Mouse (Mus musculus) frontal cortex, adult 2 months (tissue): Measurements from ENCODE around the gene Nfic. TPM values are rescaled to one million over a fixed set of nuclear protein-coding genes. Genes with fewer than 3 reads are reported as not detected.

ENCODE experiments used
- DNase-seq, 2 experiments: peaks; one replicate each; pipeline ENCODE4 v3.0.0; 2022; ENCODE audit warnings: low spot score in 1 of 2; ENCODE audit errors: extremely low spot score in 1 of 2
- polyA plus RNA-seq: library from polyadenylated mRNA; depleted of rRNA; stranded (reverse); fragments of >200 nt; gene quantifications from 2 replicates; pipeline ENCODE4 v1.2.3, GENCODE M21; 2012

The Nfic gene
- polyA plus RNA-seq, 1 experiment = 39.6 TPM

DNA sequence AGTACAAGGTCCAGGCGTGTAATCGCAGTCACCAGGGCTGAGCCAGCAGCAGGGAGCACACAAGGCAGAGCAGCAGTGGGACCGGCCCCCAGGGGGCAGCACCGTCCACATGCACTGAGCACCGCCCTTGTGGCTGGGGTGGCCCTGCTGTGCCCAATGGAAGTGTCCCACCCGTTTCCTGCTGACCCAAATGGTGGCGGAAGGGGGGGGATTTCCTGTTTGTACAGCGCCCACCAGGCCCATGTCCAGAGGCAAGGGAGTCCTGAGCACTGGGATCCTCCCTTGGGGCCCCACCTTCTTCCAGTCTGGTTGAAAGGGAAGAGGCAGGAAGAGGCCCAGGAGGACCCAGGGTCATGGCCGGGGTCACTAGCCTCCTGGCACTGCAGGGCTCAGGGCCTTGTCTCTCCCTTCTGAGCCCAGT, 46.6 kb downstream of the Nfic start:
- peak in 1 of 2 experiments; percentile 70 for DNase-seq

DNA sequence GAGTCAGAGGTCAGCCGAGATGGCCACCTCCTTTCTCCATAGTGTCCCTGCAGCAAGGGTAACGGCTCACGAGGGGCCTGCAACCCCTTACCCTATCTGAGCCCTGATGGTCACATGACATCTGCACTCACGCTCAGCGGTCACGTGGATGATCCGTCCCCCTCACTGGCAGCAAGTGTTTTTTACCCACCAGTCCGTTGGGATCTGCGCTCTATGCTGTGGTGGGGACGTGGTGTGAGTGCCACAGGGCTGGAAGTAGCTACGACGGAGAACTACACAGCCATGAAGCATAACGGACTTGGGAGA, 47.1 kb downstream of the Nfic start:
- no peak for DNase-seq

- peak in 1 of 2 experiments; percentile 85 for DNase-seq
Measured at GRCm38 (mm10) chr10:81407539-81408423, 47.7 kb downstream of the Nfic start.

DNA sequence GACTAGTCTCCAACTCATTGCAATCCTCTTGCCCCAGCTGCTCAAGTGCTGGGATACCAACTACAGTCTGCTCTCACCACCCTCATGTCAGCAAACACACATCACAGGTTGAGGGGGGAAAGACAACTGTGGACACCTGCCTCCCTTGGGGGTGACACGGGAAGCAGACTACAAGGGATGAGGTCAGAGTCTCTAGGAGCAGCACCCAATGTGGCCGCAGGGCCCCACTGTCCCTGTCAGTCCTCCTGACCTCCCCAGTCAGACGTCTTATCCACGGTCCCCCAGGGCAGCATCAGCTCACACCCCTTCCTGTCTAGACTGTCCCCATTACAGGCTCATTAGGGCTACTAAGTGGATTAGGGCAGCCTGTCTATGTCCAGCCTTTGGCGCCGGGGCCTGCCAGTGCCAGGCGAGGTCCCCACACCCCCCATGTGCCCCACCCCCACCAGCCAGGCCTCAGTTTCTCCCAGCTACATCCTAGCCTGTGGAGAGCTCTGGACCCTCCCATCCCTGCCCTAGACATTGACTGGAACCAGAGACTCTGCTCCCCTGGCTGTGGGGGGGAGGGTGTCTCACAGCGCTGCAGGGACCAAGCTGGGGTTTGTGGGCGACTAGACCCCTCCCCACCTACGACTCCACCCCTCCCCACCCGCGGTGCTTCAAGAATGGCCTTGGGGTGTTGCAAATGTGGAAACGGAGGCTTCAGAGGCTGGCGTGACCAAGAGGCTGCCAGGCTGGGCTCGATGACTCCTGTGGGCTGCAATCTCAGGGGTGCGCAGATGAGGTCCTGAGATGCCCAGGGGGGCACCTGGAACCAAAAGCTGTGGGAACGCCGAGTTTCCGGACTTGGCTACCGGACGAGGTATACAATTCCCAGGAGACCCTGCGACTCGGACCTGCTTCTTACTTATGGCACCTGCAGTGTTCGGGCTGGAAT, 48.7 kb downstream of the Nfic start:
- no peak for DNase-seq

- DNase-seq = peak in 1 of 2 experiments; percentile 74
Measured at GRCm38 (mm10) chr10:81405588-81406201, 49.7 kb downstream of the Nfic start.

DNA sequence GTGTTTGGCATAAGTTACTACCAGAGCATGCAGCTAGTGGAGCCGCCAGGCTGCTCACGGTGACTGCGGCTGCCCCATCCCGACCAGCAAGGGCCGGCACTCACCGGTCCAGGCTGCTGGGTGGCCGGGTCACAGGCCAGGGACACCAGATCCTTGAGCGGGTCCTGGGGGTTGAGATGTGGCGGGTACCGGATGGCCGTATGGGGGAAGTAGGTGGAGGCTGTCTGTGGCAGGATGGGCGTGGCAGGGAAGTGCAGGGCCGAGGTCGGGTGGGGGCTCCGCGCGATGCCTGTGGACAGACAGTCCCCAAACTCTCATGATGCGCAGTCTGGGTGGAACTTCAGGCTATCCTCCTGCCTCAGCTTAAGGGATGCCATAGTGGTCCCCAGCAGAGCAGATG, 50.7 kb downstream of the Nfic start:
- DNase-seq = no peak

DNA sequence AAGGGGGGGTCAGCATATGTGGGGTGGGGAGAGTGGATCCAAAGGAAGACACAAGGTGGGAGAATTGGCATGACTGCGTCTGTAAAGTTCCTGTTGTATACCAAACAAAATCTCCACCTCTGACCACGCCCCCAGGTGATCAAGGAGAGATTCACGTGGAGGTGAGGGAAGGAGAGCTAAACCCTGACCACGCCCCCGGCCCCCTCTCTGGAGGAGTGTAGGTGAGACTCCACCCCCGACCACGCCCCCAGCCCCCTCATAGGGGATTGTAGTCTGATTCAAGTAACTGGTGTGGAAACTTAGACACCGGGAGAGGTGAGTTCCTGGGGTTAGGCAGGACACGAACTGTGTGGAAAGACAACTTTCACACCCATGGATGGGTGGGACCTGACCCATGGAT, 51.4 kb downstream of the Nfic start:
- DNase-seq = no peak

- DNase-seq = no peak
Measured at GRCm38 (mm10) chr10:81403511-81403910, 51.9 kb downstream of the Nfic start.

- DNase-seq = no peak
Measured at GRCm38 (mm10) chr10:81402227-81402765, 53.1 kb downstream of the Nfic start.

GRCm38 (mm10) chr10:81401521-81402226, 53.8 kb downstream of the Nfic start:
- DNase-seq = peak in 1 of 2 experiments; percentile 66

- peak in 1 of 2 experiments; percentile 38 for DNase-seq
Measured at GRCm38 (mm10) chr10:81401205-81401520, 54.3 kb downstream of the Nfic start.

DNA sequence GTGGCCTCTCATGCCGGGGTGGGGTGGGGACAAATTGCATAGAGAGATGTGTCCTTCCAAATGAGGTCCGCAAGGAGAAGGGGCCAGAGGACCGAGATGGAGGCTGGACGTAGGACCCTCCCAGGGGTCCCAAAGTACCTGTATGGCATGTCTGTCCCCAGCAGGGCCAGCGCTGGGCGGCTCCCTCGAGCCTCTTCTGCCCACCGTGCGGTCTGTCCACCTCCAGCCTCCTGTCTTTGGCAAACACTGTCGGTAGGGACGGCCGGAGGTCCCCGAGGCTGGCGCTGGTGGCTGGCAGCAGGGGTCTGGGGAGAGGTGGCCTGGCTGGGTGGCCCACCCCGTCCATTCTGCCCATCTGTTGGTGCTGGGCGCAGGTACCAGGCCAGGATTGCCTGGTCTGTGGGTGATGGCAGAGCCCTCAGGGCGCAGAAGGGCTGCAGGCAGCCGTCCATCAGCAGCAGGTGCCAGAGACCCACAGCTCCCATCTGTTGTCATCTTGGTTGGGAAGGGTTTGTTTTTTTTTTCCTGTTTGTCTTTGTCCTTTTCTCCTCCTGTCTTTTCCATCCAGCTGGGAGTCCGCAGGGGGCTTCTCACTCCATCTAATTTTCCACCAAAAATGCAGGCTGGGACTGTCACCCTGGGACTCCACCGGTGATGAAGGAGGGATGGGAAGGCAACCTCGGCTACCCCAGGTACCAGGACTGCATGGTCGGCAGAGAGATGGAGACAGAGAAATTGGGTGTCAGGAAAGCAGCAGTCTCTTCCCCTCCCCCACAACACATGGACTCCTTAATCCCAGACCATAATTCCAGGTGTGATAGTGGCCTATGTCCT, 54.8 kb downstream of the Nfic start:
- no peak for DNase-seq

GRCm38 (mm10) chr10:81399798-81400308, 55.6 kb downstream of the Nfic start:
- no peak for DNase-seq

- no peak for DNase-seq
Measured at GRCm38 (mm10) chr10:81399296-81399695, 56.1 kb downstream of the Nfic start.

DNA sequence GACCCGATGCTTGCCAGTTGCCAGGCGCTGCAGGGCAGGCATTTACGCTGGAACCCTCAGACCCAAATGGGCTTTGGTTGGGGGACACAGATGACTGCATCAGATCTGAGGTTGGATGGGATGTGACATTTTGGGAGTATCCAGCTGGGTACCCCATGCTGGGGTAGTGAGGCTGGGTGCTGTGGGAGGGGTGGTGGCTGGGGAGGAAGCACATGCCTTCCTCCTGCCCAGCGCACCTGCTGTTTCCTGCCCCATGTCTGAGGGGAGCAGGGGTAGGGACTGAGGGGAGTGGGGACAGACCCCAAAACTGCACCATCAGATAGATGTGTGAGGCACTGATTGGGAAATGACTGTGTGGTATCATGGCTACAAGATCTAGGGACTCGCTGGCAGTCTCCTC, 58.7 kb downstream of the Nfic start:
- DNase-seq = no peak

DNA sequence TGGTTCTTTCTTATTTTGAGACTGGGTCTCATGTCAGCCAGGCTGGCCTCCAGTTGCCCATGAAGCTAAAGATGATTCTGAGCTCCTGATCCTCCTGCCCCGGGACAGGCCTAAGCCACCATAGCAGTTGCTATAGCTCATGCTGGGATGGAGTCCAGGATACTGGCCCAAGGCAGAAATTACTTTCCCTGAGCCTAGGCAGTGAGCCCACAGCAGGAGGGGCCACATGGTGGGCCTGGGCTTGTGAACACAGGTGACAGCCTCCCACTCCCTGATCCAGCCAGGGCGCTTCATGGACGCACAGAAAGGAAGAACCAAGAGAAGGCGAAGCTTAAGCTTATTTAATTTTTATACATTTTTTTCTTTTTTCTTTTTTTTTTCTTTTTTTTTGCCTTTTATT, 59.6 kb downstream of the Nfic start:
- no peak for DNase-seq

DNA sequence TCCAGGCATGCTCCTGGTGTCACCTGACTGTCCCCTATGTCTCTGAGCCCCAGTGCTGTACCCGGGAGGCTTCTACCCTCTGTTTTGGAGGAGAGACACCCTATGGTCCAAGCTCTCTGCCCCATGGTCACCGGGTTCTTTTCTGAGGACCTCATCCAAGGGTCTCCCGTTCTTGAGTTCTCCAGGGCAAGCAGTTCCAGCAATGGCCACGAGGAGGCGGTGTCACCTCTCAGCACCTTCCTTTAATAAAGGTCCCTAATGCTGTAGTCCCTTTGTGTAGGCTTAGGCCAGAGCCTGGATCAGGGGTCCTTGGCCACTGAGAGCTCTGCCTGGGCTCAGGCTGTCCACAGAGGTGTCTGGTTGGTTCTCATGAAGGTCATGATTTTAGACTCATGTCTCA, 60.3 kb downstream of the Nfic start:
- DNase-seq = peak in 1 of 2 experiments; percentile 75

DNA sequence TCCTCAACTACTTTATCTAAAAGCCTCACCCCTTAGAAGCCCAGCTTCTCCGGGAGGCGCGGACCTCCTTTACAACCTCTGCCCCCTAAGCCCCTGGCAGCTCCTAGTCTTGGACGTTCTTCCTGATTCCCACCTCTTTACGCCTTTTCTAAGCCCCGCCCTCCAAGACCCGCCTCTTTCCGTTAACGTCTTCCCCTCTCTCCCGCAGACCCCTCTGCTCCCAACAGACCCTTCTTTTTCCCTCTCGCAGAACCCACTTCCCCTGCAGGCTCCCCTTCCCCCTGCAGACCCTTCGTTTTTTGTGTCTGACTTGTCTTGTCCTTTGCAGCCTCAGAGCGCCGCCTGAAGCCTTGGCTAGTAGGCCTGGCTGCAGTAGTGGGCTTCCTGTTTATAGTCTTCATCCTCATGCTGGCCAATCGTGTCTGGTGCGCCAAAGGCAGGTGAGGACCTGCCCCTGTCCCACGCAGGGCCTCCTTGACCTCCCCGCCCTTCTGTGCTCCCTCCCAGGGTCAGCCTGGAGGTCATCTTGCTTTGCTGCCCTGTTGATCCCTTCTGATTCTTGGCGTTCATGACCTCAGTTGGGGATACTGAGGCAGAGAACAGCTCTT, 61.9 kb downstream of the Nfic start:
- no peak for DNase-seq

GRCm38 (mm10) chr10:81392781-81393185, 62.7 kb downstream of the Nfic start, which contains the start of gene Smim24:
TSS of gene Smim24 (plus strand) at chr10:81393051.
- no peak for DNase-seq
